Mouse (Mus musculus) testis, postnatal 14 days (tissue): ENCODE data around the gene Dph6.
"Not testable (repeated sequence)": the region's sequence is repeated elsewhere in the genome, so short reads cannot be mapped to it uniquely, and the experiment has no call there.

Experiments used
- DNase-seq: peaks from one replicate; pipeline ENCODE4 v3.0.0; 2021; ENCODE audit warnings: low spot score

Gene Dph6

DNA sequence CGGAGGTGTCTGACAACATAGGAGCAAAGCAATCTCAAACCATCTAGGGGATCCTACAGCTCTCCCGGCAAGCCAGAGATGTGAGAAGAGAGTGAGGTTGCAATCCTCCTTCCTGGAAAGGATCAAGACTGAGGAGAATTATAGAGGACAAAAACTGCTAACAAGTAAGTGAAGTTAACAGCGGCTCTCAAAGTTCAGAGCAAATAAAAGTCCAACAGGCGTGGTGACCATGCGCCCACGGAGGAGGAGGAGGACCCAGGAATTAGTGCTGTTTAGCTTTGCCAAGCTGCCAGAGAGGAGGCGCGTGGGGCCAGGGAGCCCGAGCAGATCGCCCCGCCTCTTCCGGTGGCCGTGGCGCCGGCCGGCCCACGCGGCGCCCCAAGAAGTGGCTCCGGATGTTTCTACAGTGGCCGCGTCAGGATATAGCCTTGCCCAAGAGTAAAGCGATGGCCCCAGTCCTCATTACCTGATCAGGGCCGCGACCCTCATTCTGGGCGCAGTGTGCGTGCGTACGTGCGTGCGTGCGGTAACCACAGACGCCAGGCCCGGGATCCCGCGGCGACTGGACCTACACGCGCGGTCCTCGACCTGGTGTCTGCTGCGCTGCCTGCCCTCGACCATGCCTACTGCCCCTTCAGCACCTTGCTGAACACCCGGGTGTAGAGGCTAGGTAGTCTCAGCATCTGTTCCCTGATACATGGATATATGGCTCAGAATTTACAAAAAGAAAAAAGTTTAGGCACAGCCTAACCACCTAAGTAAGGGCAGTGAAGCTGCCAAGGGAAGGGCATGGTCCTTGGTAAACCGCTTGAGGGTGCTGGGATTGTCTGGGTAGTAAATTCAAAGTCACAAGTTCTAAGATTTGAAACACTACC is at the start of gene Dph6:
TSS of gene Dph6 (minus strand) at position 600 of the 875 bp plus-strand sequence.
- DNase-seq: peak; percentile 87

DNA sequence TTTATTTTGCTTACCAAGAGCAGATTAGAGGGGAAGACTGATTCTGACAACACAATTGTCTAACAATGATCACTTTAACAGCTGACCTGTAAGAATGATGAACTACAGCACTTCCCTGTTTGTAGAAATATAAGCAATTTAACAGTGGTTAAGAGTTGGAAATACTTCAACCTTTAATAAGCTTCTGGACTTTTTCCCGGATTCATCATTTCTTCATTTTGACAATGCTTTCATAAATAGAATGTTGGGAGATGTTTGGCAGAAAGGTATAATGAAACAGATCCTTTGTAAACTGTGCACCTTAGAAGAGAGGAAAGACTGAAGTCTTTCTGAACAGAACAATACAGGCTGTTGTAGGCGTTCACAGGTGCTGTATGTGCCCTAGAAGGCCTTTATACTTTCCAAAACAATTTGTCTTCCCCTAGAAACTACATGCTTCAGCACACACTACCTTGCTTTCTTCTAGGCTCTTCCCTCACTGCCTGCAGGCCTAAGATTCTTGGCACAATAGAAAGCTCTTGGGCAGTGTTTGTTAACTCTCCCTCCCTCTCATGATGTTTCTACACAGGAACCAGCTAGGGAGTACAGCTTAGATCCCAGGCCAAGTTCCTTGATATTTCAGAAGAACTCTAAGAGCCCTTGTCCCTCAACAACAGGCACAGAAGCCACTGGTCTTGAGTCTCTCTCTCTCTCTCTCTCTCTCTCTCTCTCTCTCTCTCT is 46.4 kb upstream of the Dph6 start:
- DNase-seq: no peak

DNA sequence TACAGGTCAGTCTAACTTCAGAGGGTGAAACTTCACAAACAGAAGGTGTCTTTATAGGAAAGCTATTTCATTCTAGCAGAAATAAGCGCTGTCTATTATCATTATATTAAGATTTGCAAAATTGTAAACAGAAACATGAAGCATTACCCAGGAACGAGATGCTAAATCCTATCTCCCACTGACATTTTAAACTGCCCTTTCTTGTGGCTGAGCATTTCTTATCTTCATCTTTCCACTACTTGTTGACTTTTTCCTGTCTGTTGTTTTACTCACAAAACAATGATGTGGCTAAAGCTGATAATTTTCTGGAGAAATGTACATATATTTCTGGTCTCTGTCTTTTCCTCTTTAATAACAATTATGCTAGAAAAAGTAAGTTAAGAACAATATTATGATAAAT is 36.8 kb upstream of the Dph6 start:
- DNase-seq: no peak

DNA sequence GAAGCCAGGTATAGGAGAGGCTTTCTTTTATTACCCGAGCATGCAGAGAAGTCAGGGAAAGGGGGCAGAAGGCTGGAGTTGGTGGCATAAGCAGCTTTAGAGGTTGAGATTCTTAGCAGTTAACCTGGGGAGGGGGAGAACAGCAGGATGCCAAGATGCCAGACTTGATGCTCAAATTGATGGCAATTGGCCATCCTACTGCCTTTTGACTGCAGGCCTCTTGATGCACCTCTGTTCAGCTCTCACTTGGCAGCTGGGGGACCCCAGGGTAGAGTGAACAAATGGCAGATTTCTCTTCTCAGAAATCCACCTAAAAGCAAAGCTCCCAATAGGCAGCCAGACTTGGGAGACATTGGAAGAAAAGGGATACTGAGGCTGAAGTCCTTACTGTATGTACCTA is 32.7 kb upstream of the Dph6 start:
- DNase-seq: no peak

DNA sequence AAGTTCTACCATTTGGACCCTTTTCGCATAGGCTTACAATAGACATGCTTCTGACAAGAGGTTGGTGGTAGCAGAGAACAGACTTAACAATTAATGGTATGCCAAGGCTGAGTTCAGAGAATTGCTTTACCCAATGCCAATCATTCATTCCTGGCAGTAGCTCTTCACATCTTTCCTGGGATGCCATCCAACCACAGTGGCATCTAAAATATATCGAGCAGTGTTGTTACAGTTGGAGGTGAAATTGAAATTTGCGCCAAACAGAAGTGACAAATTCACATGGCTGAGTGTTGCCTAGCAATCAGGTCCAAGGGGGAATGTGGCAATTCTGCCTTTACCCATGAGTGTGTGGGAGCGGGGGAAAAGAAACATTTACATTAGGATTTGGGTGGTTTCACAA is 32.3 kb upstream of the Dph6 start:
- no peak for DNase-seq

DNA sequence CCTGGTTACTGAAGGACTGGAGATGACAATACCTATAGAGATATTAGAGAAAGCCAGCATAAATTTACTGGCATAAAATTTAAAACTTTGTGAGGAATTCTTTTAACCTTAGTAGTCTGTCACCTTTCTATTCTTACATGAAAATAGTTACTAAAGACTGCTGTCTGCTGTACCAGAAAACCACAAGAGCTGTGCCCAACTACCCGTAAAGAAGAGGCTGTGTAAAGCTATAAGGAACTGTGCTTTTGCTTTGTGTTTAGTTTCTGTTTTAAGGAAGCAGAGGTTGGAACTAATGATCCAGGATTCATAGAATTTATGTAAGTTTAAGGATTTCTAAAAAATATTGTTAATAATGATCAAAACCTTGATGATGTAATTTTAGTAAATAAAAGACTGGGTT is 19.1 kb upstream of the Dph6 start:
- DNase-seq: no peak

DNA sequence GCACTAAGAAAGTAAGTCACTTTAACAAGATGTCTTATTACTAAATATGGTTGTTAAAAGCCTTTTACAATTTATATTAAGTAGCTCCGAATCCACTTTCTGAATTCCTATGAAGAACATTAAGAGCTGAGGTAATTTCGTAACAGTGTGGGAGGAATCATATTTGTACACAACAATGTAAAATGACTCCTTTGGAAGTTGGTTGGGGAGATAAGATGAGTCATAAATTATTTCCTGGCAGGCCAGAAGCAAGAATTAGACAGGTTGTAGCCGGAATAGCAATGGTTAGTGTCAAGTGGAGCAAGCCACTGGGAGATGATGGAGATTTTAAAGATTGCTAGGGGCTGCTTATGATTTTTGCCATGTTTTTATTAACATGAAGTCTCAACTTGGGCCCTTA is 16.2 kb upstream of the Dph6 start:
- DNase-seq: no peak

DNA sequence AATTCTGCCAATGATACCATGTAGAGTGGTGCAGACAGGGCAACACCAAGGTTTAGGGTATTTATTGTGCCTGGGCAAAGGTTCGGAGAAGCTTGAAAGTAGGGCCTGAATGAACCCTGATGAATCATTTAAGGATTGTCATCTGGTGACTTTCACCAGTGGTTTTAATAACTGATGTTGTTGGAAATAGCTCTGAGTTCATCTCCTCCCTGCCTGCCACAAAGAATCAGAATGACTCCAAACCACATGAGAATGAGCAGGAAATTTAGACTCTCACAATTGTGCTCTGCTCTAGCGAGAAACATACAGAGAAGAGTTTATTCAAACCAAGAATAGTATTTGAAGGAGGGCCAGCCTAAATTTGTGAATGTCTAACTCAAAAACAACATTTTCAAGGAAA is 4.2 kb upstream of the Dph6 start:
- DNase-seq: no peak

DNA sequence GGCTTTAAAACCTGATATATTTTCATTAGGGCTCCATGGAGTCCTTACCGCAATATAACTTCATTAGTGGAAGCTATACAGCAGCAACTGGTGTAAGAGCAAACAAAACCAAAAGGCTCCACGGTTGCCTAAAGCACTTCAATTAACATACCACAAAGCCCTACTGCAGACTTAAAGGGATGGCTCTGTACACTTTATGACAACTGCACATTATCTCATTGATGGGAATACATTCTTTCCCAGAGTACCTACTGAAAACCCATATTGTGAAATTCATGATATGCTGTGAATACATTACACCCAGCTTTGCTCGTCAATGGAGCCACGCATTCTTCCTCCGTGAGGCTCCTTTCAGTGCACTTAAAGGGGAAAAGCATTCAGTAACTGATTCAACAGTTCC is 8.5 kb downstream of the Dph6 start:
- DNase-seq: no peak

DNA sequence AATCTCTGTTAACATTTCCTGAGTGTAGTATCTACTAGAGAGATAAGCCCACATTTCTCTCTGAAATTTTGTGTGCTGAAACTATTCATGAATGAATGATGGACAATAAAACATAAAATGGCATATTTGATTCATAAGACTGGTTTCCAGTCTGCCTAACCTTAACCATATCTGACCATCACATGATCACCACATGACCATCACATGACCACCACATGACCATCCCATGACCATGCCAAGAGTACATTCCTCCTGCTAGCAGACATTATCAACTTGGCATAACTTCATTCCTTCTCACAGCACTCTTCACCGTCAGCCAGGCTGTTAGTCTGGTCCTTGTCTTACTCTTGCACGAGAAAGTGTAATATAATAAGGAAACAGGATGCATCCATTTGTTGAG is 10.9 kb downstream of the Dph6 start:
- DNase-seq: no peak

DNA sequence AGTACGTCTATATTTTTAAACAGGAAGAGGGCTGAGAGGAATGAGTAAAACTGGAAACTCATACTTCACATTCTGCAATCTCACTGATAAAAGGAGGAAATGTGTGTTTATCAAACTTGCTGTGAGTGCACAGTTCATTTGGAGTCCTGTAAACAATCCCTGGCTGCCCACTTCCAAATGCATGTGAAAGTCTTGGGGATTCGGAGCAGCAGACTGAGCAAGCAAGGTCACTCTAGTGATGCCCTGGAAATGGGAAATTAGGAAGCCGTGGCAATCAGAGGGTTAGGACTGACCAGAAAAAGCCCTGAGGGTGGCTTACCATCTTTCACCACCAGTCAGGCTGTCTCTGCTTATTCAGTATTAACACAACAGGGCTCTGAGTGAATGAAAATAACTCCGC is 30.1 kb downstream of the Dph6 start:
- no peak for DNase-seq

DNA sequence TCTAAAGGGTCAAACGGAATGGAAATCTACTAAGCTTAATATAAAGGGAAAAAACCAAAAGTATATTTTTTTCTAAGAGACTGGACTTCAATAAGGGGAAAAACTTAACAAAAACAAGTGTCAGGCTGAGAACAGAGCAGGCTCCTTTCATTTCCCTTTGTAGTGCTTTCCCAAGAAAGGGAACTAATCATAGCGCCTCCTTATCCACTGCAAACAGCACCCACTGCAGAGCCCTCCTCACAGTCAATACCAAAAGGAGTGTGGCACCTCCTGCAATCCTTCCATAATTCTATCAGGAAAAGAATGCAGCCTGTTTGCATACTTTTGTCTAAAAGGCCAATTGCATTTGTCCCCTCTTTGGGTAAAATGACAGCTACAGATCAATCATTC is 32.2 kb downstream of the Dph6 start:
- no peak for DNase-seq

DNA sequence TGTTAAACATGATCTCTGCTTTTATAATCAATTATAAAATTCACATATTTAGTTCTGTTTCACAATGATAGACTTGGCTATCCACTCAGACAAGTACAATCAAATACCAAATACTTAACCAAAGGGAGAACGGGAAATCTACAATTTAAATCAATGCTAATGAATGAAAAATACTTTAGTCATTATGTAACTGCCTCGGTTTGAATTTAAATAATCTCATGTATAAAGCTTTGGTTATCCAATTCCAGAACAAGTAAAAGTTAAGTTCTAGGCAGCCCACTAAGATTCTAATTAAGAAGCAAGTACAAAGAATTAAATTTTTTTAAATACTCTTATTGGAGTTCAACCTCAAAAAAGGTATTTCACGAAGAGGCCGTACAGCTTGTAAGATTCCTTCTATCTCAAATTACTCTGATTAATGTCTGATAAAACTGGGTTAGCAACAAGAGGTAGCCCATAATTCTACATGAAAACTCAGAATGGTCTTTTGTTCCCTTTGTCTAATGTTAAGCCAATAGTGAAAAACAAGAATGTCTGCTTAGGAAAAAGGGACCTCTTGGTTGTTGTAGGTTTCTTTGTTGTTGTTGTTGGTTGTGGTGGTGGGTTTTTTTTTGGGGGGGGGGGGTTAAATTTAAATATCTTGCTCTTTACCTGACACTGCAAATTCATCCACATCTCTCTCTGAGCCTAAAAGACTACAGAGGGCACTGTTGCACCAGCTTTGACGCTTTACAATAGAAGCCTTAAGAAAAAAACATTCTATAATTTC is 32.8 kb downstream of the Dph6 start:
- no peak for DNase-seq

DNA sequence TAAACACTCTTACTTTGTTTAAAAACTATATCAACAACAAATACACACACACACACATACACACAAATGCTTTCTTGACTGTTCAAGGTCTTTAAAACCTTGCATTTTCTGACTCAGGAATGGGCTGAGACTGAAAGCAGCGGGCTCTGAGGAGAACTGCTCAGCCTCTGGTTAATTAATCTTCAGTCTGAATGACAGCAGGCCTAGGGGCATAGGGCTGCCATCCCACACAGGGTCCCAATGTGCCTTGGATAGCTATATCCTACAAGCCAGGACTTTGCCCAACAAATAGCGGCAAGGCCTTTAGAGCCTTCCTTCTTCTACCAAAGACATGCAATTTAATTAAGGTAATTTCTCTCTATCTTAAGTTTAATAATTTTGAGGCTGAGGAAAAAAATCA is 43.2 kb downstream of the Dph6 start:
- no peak for DNase-seq

DNA sequence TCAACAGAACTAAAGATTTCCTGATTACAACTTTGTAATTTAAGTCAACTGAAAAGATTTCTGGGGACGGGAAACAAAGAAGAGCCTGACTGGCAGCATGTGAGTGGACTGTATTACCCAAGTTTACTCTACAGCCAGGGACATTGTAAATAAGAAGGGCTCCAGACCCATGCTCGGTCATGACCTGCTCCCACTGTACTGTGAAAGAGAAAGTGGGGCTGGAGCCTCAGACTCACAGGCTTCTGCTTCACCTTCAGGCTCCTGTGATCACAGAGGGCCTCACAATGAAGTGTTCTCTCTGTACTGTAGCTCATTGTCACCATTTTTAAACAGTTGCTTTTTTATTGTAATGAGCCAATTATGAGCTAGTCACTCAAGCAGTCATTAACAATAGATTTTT is 44.7 kb downstream of the Dph6 start:
- no peak for DNase-seq

DNA sequence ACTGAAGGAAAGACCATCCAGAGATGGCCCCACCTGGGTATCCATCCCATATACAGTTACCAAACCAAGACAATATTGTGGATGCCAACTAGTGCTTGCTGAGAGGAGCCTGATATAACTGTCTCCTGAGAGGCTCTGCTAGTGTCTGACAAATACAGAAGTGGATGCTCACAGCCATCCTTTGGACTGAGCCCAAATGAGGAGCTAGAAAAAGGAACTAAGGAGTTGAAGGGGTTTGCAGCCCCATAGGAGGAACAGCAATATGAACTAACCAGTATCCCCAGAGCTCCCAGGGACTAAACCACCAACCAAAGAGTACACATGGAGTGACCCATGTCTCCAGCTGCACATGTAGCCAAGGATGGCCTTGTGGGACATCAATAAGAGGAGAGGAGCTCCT is 49.6 kb downstream of the Dph6 start:
- not testable (repeated sequence) for DNase-seq

DNA sequence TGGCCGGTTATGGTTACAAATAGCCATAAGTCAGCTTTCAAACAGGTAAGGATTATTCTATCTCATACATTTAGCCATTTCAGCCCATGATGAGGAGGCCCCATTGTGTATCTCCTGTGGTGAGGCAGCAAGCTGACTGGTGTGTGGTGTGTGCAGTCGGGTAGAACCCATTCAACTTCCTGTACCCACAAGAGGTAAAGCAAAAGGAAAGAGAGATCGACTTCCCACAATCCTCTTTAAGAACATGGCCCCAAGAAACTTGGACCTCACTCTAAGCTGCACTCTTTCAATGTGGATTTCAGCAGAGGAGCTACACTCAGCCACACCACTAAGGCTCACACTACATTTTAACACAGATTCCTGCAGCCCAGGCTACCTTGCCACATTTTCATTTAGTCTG is 53.6 kb downstream of the Dph6 start:
- DNase-seq: no peak

DNA sequence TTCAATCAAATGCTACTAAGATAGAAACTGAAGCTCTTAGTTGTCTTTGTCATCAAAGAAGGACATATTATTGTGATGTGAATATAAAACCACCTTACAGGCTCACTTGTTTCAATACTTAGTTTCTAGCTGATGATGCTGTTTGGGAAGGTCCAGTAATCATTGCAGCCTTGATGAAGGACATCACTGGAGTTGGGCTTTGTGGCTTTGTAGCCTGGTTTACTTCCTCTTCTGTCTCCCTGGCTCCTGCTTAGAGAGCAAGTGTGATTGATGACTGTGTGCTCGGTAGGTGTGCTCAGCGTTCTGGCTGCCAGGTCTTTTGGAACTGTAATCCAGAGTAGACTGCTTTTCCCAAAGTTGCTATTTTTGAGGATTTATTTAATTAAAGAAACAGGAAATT is 55.0 kb downstream of the Dph6 start:
- no peak for DNase-seq

DNA sequence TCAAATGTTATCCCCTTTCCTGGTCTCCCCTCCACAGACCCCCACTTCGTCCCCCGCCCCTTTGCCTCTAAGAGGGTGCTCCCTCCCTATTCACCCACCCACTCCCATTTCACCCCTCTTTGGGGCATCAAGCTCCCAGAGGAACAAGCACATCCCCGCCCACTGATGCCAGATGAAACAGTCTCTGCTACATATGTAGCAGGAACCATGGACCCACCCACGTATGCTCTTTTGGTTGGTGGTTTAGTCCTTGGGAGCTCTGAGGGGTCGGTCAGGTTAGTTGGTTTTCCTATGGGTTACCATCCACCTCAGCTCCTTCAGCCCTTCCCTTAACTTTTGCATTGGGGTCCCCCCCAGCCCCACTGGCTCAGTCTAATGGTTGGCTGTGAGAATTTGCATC is 61.4 kb downstream of the Dph6 start:
- peak; percentile 74 for DNase-seq

DNA sequence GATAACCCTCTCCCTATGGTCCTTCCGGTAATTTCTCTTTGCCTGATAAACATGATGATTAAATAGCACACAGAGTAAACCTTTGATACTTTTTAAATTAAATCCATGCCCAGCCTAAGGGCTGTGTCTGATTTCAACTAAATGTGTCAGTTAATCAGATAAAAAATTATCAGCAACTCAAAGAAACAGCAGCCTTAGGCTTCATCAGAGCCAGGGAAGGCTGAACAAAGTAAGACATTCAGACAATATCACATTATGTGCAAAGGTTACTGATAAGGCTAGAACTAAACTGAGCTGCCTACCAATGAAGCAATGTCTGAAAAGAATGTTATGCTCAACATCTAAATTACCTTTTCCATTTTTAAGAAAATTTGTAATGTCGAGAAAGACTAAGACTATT is 74.0 kb downstream of the Dph6 start:
- DNase-seq: no peak

DNA sequence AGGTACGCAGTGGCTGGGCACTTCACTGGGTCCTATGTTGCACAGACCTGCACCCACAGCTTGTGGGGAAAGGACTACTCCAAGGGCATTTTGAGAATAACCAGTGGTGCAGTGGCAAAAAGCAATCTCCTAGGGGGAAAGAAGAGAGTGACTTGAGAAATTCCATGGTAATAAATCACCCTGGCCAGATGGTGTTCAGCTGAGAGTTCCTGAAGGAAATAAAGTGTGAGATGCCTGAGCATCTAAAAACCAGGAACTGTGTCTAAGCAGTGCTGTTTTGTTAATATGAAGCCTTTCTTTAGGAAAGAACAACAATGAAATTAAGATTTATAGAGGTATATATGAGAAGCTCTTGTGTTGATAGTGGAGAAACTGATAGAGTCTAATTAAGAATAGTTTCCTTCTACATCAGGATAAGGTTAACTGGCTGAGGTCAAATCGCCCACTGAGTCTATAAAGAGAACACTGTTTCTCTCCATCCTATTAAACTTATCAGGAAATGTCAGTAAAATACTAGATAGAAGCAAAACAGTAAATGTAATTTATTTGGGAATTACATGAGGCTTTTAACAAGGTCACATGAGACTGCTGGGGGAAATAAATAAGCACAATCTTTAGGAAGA is 111.7 kb downstream of the Dph6 start:
- DNase-seq: no peak

DNA sequence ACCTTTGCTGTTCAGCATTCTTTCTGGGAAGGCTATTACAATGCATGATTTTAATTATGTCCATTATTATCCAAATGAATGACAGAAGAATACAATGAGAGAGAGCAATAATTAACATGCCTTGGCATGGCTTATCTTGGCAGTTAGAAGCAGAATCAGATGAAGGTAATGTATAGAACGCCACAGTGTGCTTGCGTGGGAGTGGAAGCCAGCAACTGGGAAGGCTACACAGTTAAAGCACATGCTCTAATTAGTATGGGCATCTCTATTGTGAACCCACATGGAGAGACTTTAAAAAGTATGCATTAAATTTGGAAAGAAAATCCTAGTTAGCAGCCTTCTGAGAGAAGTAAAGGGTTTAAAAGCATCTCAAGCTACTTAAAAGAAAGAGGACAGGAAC is 112.4 kb downstream of the Dph6 start:
- DNase-seq: no peak

DNA sequence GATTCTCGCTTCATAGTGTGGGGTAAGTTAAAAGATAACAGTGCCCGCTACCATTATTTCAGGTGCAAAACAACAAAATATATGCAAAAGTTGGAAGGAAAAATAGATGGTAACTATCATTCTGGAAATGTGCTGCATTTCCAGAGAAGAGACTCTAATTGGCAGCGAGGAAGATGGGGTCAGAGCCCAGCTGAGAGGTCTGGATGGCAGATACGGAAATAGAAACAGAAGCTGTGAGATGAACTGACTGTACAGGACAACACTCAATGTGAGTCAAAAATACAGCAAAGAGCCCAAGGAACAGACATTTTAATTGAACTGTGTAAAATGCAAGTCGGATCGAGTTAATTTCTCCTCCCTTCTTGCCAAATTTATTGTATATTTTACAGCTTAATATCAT is 114.3 kb downstream of the Dph6 start:
- no peak for DNase-seq
